Mouse (Mus musculus): Measurements from ENCODE around the gene Defb20. TPM values are rescaled to one million over a fixed set of nuclear protein-coding genes. Genes with fewer than 3 reads are reported as not detected.
"Not testable (repeated sequence)": the region's sequence is repeated elsewhere in the genome, so short reads cannot be mapped to it uniquely, and the experiment has no call there.

Gene Defb20
- polyA plus RNA-seq (2015; fragmentation: Nextera tagmentation; extraction: Ambion mirVana), result not detected in 2 replicates

GRCm38 (mm10) chr2:152476763-152477162 lies at the start of gene Defb20:
TSS of gene Defb20 (plus strand) at chr2:152477063.
- Histone ChIP-seq H3K27ac (replicated peaks) (no peak within 1 kb of the TSS), H3K9me3 (replicated peaks) (no peaks in the 10 kb centered on the region), H3K27me3 (replicated peaks) (0 out of 2 replicates have a peak, but pooled peaks cover 2% of the 10 kb centered on the region), H3K4me2 (no peak within 1 kb of the TSS), H3K4me3 (replicated peaks) (no peak within 1 kb of the TSS), H3K4me1 (no peaks in the 10 kb centered on the region), H3K9ac (replicated peaks) (no peak within 1 kb of the TSS), H3K36me3 (no peaks in the 10 kb centered on the region)
- WGBS, result 71% methylated on average over 2 of the region's 2 CpGs
- ATAC-seq (ENCODE audit: low FRiP score), result no peak

- no peak overlapping the region for H3K9ac ChIP-seq (replicated peaks)
- no peaks in the 10 kb centered on the region for H3K9me3 ChIP-seq (replicated peaks)
- no peaks in the 10 kb centered on the region for H3K36me3 ChIP-seq
- H3K27ac ChIP-seq (replicated peaks), result no peak overlapping the region
- 9% methylated on average over 12 of the region's 12 CpGs for WGBS
- H3K4me1 ChIP-seq, result peaks cover 8% of the 10 kb centered on the region
- H3K4me2 ChIP-seq, result peak overlapping the region; percentile 38
- H3K4me3 ChIP-seq (replicated peaks), result no peak overlapping the region
- no peaks in the 10 kb centered on the region for H3K27me3 ChIP-seq (replicated peaks)
- ATAC-seq (ENCODE audit: low FRiP score), result no peak
Measured at GRCm38 (mm10) chr2:152427493-152427892, 49.4 kb upstream of the Defb20 start.

GRCm38 (mm10) chr2:152428481-152428880 lies 48.4 kb upstream of the Defb20 start:
- not testable (repeated sequence) for H3K9me3 ChIP-seq (replicated peaks); H3K4me3 ChIP-seq (replicated peaks); ATAC-seq (ENCODE audit: low FRiP score); H3K36me3 ChIP-seq; H3K9ac ChIP-seq (replicated peaks); H3K27me3 ChIP-seq (replicated peaks); H3K27ac ChIP-seq (replicated peaks); H3K4me2 ChIP-seq; H3K4me1 ChIP-seq
- WGBS, result 87% methylated on average over 2 of the region's 2 CpGs

GRCm38 (mm10) chr2:152436405-152436901 lies 40.4 kb upstream of the Defb20 start:
- Histone ChIP-seq H3K4me2 (no peak overlapping the region), H3K9me3 (replicated peaks) (no peaks in the 10 kb centered on the region), H3K36me3 (no peaks in the 10 kb centered on the region), H3K4me1 (peaks cover 5% of the 10 kb centered on the region; the same call in 1 of the 2 replicates), H3K4me3 (replicated peaks) (no peak overlapping the region), H3K27me3 (replicated peaks) (no peaks in the 10 kb centered on the region; the same call in 1 of the 2 replicates), H3K9ac (replicated peaks) (no peak overlapping the region), H3K27ac (replicated peaks) (0 out of 2 replicates have a peak overlapping the region, but pooled peaks have one; percentile 3)
- WGBS, result 59% methylated on average over 7 of the region's 7 CpGs
- 0 out of 2 replicates have a peak, but pooled peaks have one; percentile 13 for ATAC-seq (ENCODE audit: low FRiP score)

GRCm38 (mm10) chr2:152436983-152437860 lies 39.6 kb upstream of the Defb20 start:
- Histone ChIP-seq H3K27me3 (replicated peaks) (no peaks in the 10 kb centered on the region; the same call in 1 of the 2 replicates), H3K4me2 (peak overlapping the region; percentile 61), H3K36me3 (no peaks in the 10 kb centered on the region), H3K4me3 (replicated peaks) (peak overlapping the region; percentile 27), H3K4me1 (peaks cover 5% of the 10 kb centered on the region; the same call in 1 of the 2 replicates), H3K9ac (replicated peaks) (peak overlapping the region; percentile 47), H3K27ac (replicated peaks) (0 out of 2 replicates have a peak overlapping the region, but pooled peaks have one; percentile 20), H3K9me3 (replicated peaks) (no peaks in the 10 kb centered on the region)
- ATAC-seq (ENCODE audit: low FRiP score), result peak; percentile 93
- 3% methylated on average over 22 of the region's 23 CpGs for WGBS

- WGBS, result 70% methylated on average over 1 of the region's 1 CpGs
- no peak overlapping the region for H3K9ac ChIP-seq (replicated peaks)
- no peak for ATAC-seq (ENCODE audit: low FRiP score)
Measured at GRCm38 (mm10) chr2:152438963-152439362, 37.9 kb upstream of the Defb20 start.

GRCm38 (mm10) chr2:152439833-152440232 lies 37.0 kb upstream of the Defb20 start:
- H3K9me3 ChIP-seq (replicated peaks), result no peaks in the 10 kb centered on the region
- no peak overlapping the region for H3K27ac ChIP-seq (replicated peaks)
- no peak overlapping the region for H3K4me2 ChIP-seq
- no peak for ATAC-seq (ENCODE audit: low FRiP score)
- no peak overlapping the region for H3K4me3 ChIP-seq (replicated peaks)
- H3K9ac ChIP-seq (replicated peaks), result no peak overlapping the region
- H3K27me3 ChIP-seq (replicated peaks), result no peaks in the 10 kb centered on the region; the same call in 1 of the 2 replicates
- peaks cover 5% of the 10 kb centered on the region; the same call in 1 of the 2 replicates for H3K4me1 ChIP-seq
- WGBS, result 77% methylated on average over 2 of the region's 2 CpGs
- no peaks in the 10 kb centered on the region for H3K36me3 ChIP-seq

More at GRCm38 (mm10) chr2:152438963-152439362, 37.9 kb upstream of the Defb20 start:
- no peak overlapping the region for H3K4me3 ChIP-seq (replicated peaks)
- no peaks in the 10 kb centered on the region; the same call in 1 of the 2 replicates for H3K27me3 ChIP-seq (replicated peaks)
- H3K27ac ChIP-seq (replicated peaks), result no peak overlapping the region
- H3K36me3 ChIP-seq, result no peaks in the 10 kb centered on the region
- H3K4me1 ChIP-seq, result peaks cover 5% of the 10 kb centered on the region; the same call in 1 of the 2 replicates
- no peak overlapping the region for H3K4me2 ChIP-seq
- H3K9me3 ChIP-seq (replicated peaks), result no peaks in the 10 kb centered on the region

- Histone ChIP-seq H3K27me3 (replicated peaks) (no peaks in the 10 kb centered on the region; the same call in 1 of the 2 replicates), H3K4me3 (replicated peaks) (no peak overlapping the region), H3K4me2 (no peak overlapping the region), H3K36me3 (no peaks in the 10 kb centered on the region), H3K4me1 (peaks cover 1% of the 10 kb centered on the region; the same call in 1 of the 2 replicates), H3K27ac (replicated peaks) (no peak overlapping the region), H3K9ac (replicated peaks) (no peak overlapping the region), H3K9me3 (replicated peaks) (no peaks in the 10 kb centered on the region)
- ATAC-seq (ENCODE audit: low FRiP score), result no peak
- WGBS, result 79% methylated on average over 4 of the region's 4 CpGs
Measured at GRCm38 (mm10) chr2:152442322-152442721, 34.5 kb upstream of the Defb20 start.

- no peak overlapping the region for H3K27ac ChIP-seq (replicated peaks)
- no peak for ATAC-seq (ENCODE audit: low FRiP score)
Measured at GRCm38 (mm10) chr2:152443281-152443680, 33.6 kb upstream of the Defb20 start.

GRCm38 (mm10) chr2:152446642-152447041 lies 30.2 kb upstream of the Defb20 start:
- no peaks in the 10 kb centered on the region for H3K4me1 ChIP-seq

More at GRCm38 (mm10) chr2:152443281-152443680, 33.6 kb upstream of the Defb20 start:
- Histone ChIP-seq H3K4me1 (no peaks in the 10 kb centered on the region), H3K4me2 (no peak overlapping the region), H3K9me3 (replicated peaks) (no peaks in the 10 kb centered on the region), H3K4me3 (replicated peaks) (no peak overlapping the region), H3K27me3 (replicated peaks) (no peaks in the 10 kb centered on the region; the same call in 1 of the 2 replicates), H3K9ac (replicated peaks) (no peak overlapping the region), H3K36me3 (no peaks in the 10 kb centered on the region)
- 82% methylated on average over 8 of the region's 8 CpGs for WGBS

GRCm38 (mm10) chr2:152447461-152447860 lies 29.4 kb upstream of the Defb20 start:
- H3K4me2 ChIP-seq, result no peak overlapping the region

More at GRCm38 (mm10) chr2:152446642-152447041, 30.2 kb upstream of the Defb20 start:
- no peak overlapping the region for H3K4me2 ChIP-seq
- H3K36me3 ChIP-seq, result no peaks in the 10 kb centered on the region
- H3K27ac ChIP-seq (replicated peaks), result no peak overlapping the region
- no peak for ATAC-seq (ENCODE audit: low FRiP score)
- no peak overlapping the region for H3K9ac ChIP-seq (replicated peaks)
- H3K4me3 ChIP-seq (replicated peaks), result no peak overlapping the region
- H3K9me3 ChIP-seq (replicated peaks), result no peaks in the 10 kb centered on the region
- WGBS, result 73% methylated on average over 2 of the region's 2 CpGs
- no peaks in the 10 kb centered on the region for H3K27me3 ChIP-seq (replicated peaks)

More at GRCm38 (mm10) chr2:152447461-152447860, 29.4 kb upstream of the Defb20 start:
- ATAC-seq (ENCODE audit: low FRiP score), result no peak
- 49% methylated on average over 5 of the region's 5 CpGs for WGBS
- H3K36me3 ChIP-seq, result no peaks in the 10 kb centered on the region
- no peaks in the 10 kb centered on the region for H3K4me1 ChIP-seq
- H3K9ac ChIP-seq (replicated peaks), result no peak overlapping the region
- H3K27ac ChIP-seq (replicated peaks), result no peak overlapping the region
- no peak overlapping the region for H3K4me3 ChIP-seq (replicated peaks)
- H3K9me3 ChIP-seq (replicated peaks), result no peaks in the 10 kb centered on the region
- H3K27me3 ChIP-seq (replicated peaks), result no peaks in the 10 kb centered on the region

Measured in neural tube, embryonic 15.5 days (tissue).